Mouse (Mus musculus) C2C12 (cell line): ENCODE results near the gene 1810037I17Rik.

ENCODE experiments used
- MAX ChIP-seq: IDR thresholded peaks from one replicate; pipeline ENCODE4 v1.6.1; 2011; ENCODE audit warnings: mild to moderate bottlenecking, control low read depth
- USF1 ChIP-seq: IDR thresholded peaks from one replicate; pipeline ENCODE4 v1.6.1; 2011; ENCODE audit warnings: low read depth, mild to moderate bottlenecking, control low read depth, moderate library complexity

DNA sequence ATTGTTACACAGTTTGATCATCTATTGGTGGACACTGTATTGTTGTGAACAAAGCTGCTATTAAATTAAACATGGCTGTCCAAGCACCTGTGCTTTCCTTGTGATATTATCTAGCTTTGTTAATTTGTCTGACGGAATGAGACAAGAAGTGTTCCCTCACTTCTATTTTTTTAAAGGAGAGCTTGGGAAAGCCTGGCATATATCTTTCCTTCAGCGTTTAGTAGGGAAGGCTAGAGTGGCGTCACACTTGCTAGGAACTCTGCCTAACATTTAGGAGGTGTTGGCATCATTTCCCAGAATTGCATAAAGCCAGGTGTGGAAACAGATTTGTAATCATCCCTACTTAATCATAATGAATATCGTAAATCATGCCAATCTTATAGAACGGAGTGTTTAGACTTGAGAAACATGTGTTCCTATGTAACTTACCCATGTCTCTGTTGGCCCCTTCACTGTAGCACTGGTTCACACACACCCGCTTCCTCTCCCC is 7.8 kb upstream of the 1810037I17Rik start:
- TF ChIP-seq USF1 (no peak), MAX (no peak)
